Mouse (Mus musculus): ENCODE measurements around the gene Kctd17. TPM values are rescaled to one million over a fixed set of nuclear protein-coding genes. Genes with fewer than 3 reads are reported as not detected.

The Kctd17 gene
- polyA plus RNA-seq, 1 experiment, result 259 TPM

GRCm38 (mm10) chr15:78470495-78471276 is 42.3 kb downstream of the Kctd17 start:
- TF ChIP-seq CTCF (IDR thresholded peaks at IDR 0.05; ENCODE audit: borderline replicate concordance, extremely low read depth, insufficient read depth, insufficient read length) (no peak), POLR2A (IDR thresholded peaks at IDR 0.05; ENCODE audit: borderline replicate concordance, extremely low read depth, insufficient read depth, insufficient read length, poor library complexity, severe bottlenecking) (no peak)
- DNase-seq (ENCODE audit: low read depth), result no peak

DNA sequence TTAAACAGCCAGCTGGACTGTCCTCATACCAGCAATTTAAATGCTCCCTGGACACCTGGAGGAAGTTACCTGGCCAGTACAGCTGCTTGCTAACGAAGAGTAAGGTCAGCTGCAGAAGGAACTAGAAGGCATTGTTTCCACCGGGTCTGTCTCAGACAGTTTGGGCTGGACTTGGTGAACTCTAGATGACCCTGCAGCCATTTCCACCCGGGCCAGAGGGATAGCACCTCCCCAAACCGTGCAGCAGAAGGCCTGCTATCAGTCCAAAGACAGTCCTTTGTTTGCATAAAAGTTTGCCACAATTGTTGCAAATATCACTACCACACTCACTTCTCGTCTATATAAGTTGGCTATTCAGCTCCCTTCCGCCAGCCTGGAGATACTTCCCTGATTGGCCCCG is 43.5 kb downstream of the Kctd17 start:
- TF ChIP-seq POLR2A (IDR thresholded peaks at IDR 0.05; ENCODE audit: borderline replicate concordance, extremely low read depth, insufficient read depth, insufficient read length, poor library complexity, severe bottlenecking) (no peak), CTCF (IDR thresholded peaks at IDR 0.05; ENCODE audit: borderline replicate concordance, extremely low read depth, insufficient read depth, insufficient read length) (no peak)
- DNase-seq (ENCODE audit: low read depth), result no peak

DNA sequence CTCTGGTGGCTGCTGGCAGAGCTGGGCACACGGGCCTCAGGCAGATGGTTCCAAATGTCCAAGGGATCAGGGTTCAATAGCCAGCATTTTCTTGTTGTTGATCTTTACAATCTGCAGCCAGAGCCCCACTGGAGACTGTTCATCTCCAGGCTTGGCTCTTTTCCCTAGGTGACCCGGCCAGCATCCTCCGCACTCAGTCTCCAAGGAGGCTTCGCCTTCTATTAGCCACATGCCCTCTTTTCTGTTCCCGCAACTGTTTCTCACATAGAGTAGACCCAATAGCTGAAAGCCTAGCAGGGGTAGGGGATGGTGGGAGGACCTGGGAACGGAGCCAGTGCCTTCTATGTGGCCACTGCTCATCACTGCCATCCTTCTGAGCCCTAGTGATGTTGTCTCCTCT is 45.1 kb downstream of the Kctd17 start:
- DNase-seq (ENCODE audit: low read depth), result no peak
- TF ChIP-seq POLR2A (IDR thresholded peaks at IDR 0.05; ENCODE audit: borderline replicate concordance, extremely low read depth, insufficient read depth, insufficient read length, poor library complexity, severe bottlenecking) (no peak), CTCF (IDR thresholded peaks at IDR 0.05; ENCODE audit: borderline replicate concordance, extremely low read depth, insufficient read depth, insufficient read length) (no peak)

DNA sequence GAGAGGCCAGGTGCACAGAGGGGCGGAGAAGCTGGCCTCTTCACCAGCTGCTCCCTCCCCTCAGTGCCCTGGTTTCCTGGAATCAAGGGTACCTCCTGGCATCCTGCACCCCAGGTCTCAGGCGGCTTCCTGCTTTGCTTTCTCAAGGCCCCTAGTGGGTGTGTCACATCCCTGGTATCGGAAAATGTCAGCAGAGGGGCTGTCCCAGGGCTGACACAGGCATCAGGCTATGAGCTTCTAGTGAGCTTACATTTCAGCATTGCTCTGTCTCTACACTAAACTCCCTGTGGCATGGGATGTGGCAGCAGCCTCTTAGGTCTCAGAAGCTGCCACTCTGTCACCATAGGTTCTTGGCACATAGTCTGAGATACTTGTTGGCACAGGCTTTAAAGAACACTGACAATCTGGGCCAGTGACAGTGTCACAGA is 47.3 kb downstream of the Kctd17 start:
- no peak for DNase-seq (ENCODE audit: low read depth)
- TF ChIP-seq POLR2A (IDR thresholded peaks at IDR 0.05; ENCODE audit: borderline replicate concordance, extremely low read depth, insufficient read depth, insufficient read length, poor library complexity, severe bottlenecking) (no peak), CTCF (IDR thresholded peaks at IDR 0.05; ENCODE audit: borderline replicate concordance, extremely low read depth, insufficient read depth, insufficient read length) (no peak)

DNA sequence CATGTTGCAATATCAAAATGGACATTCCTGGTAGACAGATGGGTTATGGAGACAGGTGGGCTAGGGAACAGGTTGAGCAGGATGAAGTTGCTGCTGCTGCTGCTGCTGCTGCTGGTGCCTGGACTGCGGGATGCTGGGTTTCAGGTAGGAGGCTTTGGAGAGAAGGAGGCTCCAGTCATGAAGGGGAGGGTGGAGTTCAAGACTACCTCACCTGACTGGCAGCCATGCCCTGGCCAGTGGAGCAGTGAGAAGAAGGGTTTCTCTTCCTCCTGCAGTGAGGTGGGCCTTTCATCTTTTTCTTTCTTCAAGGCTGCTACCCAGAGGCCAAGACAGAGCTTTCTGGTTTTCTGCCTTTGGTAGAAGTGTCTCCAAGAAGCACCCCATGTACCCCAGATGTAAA is 48.5 kb downstream of the Kctd17 start:
- TF ChIP-seq CTCF (IDR thresholded peaks at IDR 0.05; ENCODE audit: borderline replicate concordance, extremely low read depth, insufficient read depth, insufficient read length) (no peak), POLR2A (IDR thresholded peaks at IDR 0.05; ENCODE audit: borderline replicate concordance, extremely low read depth, insufficient read depth, insufficient read length, poor library complexity, severe bottlenecking) (no peak)
- DNase-seq (ENCODE audit: low read depth), result no peak

- no peak for TF ChIP-seq POLR2A (IDR thresholded peaks at IDR 0.05; ENCODE audit: borderline replicate concordance, extremely low read depth, insufficient read depth, insufficient read length, poor library complexity, severe bottlenecking)
- no peak for DNase-seq (ENCODE audit: low read depth)
Observed at GRCm38 (mm10) chr15:78478073-78478472, 49.7 kb downstream of the Kctd17 start.

GRCm38 (mm10) chr15:78479470-78479869 is 51.1 kb downstream of the Kctd17 start:
- no peak for DNase-seq (ENCODE audit: low read depth)

GRCm38 (mm10) chr15:78480111-78480510 is 51.7 kb downstream of the Kctd17 start:
- no peak for TF ChIP-seq CTCF (IDR thresholded peaks at IDR 0.05; ENCODE audit: borderline replicate concordance, extremely low read depth, insufficient read depth, insufficient read length)
- DNase-seq (ENCODE audit: low read depth), result no peak

More at GRCm38 (mm10) chr15:78479470-78479869, 51.1 kb downstream of the Kctd17 start:
- TF ChIP-seq CTCF (IDR thresholded peaks at IDR 0.05; ENCODE audit: borderline replicate concordance, extremely low read depth, insufficient read depth, insufficient read length), result no peak
- no peak for TF ChIP-seq POLR2A (IDR thresholded peaks at IDR 0.05; ENCODE audit: borderline replicate concordance, extremely low read depth, insufficient read depth, insufficient read length, poor library complexity, severe bottlenecking)

GRCm38 (mm10) chr15:78480991-78481390 is 52.6 kb downstream of the Kctd17 start:
- DNase-seq (ENCODE audit: low read depth), result no peak
- TF ChIP-seq POLR2A (IDR thresholded peaks at IDR 0.05; ENCODE audit: borderline replicate concordance, extremely low read depth, insufficient read depth, insufficient read length, poor library complexity, severe bottlenecking) (no peak), CTCF (IDR thresholded peaks at IDR 0.05; ENCODE audit: borderline replicate concordance, extremely low read depth, insufficient read depth, insufficient read length) (no peak)

DNA sequence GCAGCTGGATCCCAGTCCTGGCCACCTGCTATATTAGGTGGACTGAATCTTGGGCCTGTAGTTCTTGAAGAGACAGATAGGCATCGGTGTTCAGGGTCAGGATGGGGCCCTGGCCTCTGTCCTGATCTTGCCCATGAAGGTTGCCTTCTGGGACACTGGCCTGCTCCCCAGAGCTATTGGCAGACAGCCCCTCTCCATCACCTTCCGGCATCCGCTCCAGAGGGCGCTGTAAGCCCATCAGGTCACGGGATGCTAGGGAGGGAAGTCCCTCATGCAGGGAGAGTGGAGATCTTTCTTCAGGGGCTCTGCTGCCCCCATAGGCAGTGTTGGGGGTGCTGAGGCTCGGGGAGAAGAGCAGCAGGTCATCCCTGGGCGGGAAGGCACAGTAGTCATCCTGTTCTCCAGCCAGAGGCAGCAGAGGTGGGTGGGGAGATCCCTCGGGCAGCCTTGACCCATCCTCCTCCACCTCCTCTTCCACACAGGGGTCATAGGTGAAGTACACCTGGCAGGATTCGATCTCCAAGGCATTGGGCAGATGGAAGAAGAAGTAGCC is 53.2 kb downstream of the Kctd17 start:
- no peak for DNase-seq (ENCODE audit: low read depth)
- no peak for TF ChIP-seq POLR2A (IDR thresholded peaks at IDR 0.05; ENCODE audit: borderline replicate concordance, extremely low read depth, insufficient read depth, insufficient read length, poor library complexity, severe bottlenecking)
- no peak for TF ChIP-seq CTCF (IDR thresholded peaks at IDR 0.05; ENCODE audit: borderline replicate concordance, extremely low read depth, insufficient read depth, insufficient read length)

DNA sequence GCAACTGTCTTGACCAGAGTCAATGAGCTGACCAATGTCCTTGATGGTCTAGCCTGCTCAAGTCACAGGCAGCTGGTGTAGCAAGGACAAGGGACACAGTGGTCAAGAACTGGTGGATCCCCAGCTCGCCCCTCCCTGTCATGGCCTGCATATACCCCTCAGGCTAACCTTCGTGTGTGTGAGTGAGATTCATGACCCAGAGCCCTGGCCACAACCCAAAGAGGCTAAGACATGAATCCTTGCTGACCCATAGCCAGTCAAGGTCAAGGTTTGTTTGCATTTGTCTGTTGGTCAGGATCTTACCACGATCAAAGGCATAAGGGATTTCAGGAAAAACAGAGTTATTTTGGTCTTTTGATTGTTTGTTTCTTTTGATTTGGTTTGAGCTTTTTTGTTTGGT is 54.2 kb downstream of the Kctd17 start:
- no peak for DNase-seq (ENCODE audit: low read depth)

GRCm38 (mm10) chr15:78483311-78483710 is 54.9 kb downstream of the Kctd17 start:
- TF ChIP-seq POLR2A (IDR thresholded peaks at IDR 0.05; ENCODE audit: borderline replicate concordance, extremely low read depth, insufficient read depth, insufficient read length, poor library complexity, severe bottlenecking) (no peak), CTCF (IDR thresholded peaks at IDR 0.05; ENCODE audit: borderline replicate concordance, extremely low read depth, insufficient read depth, insufficient read length) (no peak)
- DNase-seq (ENCODE audit: low read depth), result no peak

More for the DNA sequence above, 54.2 kb downstream of the Kctd17 start:
- TF ChIP-seq POLR2A (IDR thresholded peaks at IDR 0.05; ENCODE audit: borderline replicate concordance, extremely low read depth, insufficient read depth, insufficient read length, poor library complexity, severe bottlenecking), result no peak
- TF ChIP-seq CTCF (IDR thresholded peaks at IDR 0.05; ENCODE audit: borderline replicate concordance, extremely low read depth, insufficient read depth, insufficient read length), result no peak
